In genomic region chrX:143678566-143678965, GRCm38 (mm10) we compare ENCODE assay signal across 23 mouse cellular contexts.
DNase-seq lines count a peak whose midpoint lies in the region; ATAC-seq and TF ChIP-seq lines count a peak whose summit lies in the region.
"Had no signal": no experiment of that assay in that cellular context is flagged by ENCODE, and none has a peak within 500 bp of the region (broad histone marks: within the 10 kb centered on the region; RNA-seq: fewer than 3 reads in every experiment).

No protein-coding gene starts in this region.

- no peak for ATAC-seq in midbrain, embryonic 14.5 days (ENCODE audit: low FRiP score, low TSS enrichment)
- ATAC-seq in megakaryocyte-erythroid progenitor cell, adult 5-6 weeks (replicated peaks; ENCODE audit: low FRiP score, low TSS enrichment, poor library complexity, severe bottlenecking), result no peak
- ATAC-seq: activated CD4-positive, CD25-positive, alpha-beta regulatory T cell, adult 4 months; CD4-positive, CD25-positive, alpha-beta regulatory T cell, adult 4 months; Patski had no signal

- peak overlapping the region; percentile 21 for H3K4me2 ChIP-seq in myocyte (ENCODE audit: low read depth)
- H3K4me2 ChIP-seq in midbrain, embryonic 14.5 days (ENCODE audit: low read length), result no peak overlapping the region

- DNase-seq in 3T3-L1 (ENCODE audit: low read depth, low spot score) (peak; percentile 78), NIH3T3 (ENCODE audit: low read depth) (peak; percentile 62)
- no peak for DNase-seq in midbrain, embryonic 14.5 days
- DNase-seq in retina, postnatal 1 day, result no peak
- DNase-seq: adrenal gland, adult 2 months; adrenal gland, adult 8-10 months; adrenal gland, postnatal 10 days; adrenal gland, postnatal 14 days; adrenal gland, postnatal 25 days; adrenal gland, postnatal 36 days; B cell, adult 2 months; cerebellum, adult 11 months; cerebellum, adult 11-12 months; cerebellum, adult 18-20 months; cerebellum, adult 2 months; cerebellum, adult 8-10 months had no signal

- no peaks in the 10 kb centered on the region for H3K36me3 ChIP-seq in myocyte (ENCODE audit: control insufficient read depth, insufficient read depth)
- no peaks in the 10 kb centered on the region for H3K36me3 ChIP-seq in midbrain, embryonic 14.5 days (ENCODE audit: control insufficient read depth, insufficient read depth, low read length)
- H3K36me3 ChIP-seq: G1E had no signal

- H3K9ac ChIP-seq in midbrain, embryonic 14.5 days (replicated peaks; ENCODE audit: low read length), result no peak overlapping the region

- no peaks in the 10 kb centered on the region for H3K27me3 ChIP-seq in myocyte (ENCODE audit: control insufficient read depth, insufficient read depth, insufficient read length)
- no peaks in the 10 kb centered on the region for H3K27me3 ChIP-seq in midbrain, embryonic 14.5 days (ENCODE audit: control insufficient read depth, insufficient read depth, low read length)
- H3K27me3 ChIP-seq: CH12.LX had no signal

- no peaks in the 10 kb centered on the region for H3K9me3 ChIP-seq in midbrain, embryonic 14.5 days (ENCODE audit: control insufficient read depth, low read length)
- H3K9me3 ChIP-seq: G1E had no signal

- no peak overlapping the region for H3ac ChIP-seq in myocyte (ENCODE audit: control insufficient read depth, insufficient read length)

- 76% methylated on average over 2 of the region's 2 CpGs for WGBS in midbrain, embryonic 14.5 days

- H3K4me3 ChIP-seq in myocyte, result no peak overlapping the region
- H3K4me3 ChIP-seq in midbrain, embryonic 14.5 days (replicated peaks; ENCODE audit: low read depth, low read length), result no peak overlapping the region

- no peaks in the 10 kb centered on the region for H3K79me2 ChIP-seq in myocyte (ENCODE audit: control insufficient read depth, insufficient read depth)

- no peak overlapping the region for H3K27ac ChIP-seq in midbrain, embryonic 14.5 days (replicated peaks; ENCODE audit: low read depth, low read length)

- no peaks in the 10 kb centered on the region for H3K4me1 ChIP-seq in midbrain, embryonic 14.5 days (ENCODE audit: control insufficient read depth, insufficient read depth, low read length)

- TF ChIP-seq POLR2A in myocyte (IDR thresholded peaks at IDR 0.05; ENCODE audit: insufficient read length, low read depth), result no peak

TF ChIP-seq in myocyte, 11 proteins besides CTCF, POLR2A, EP300 and RAD21:
- no peak for TF ChIP-seq TCF12 (IDR thresholded peaks at IDR 0.05; ENCODE audit: insufficient read depth, poor library complexity, severe bottlenecking)
- no peak for TF ChIP-seq E2F4 (IDR thresholded peaks at IDR 0.05; ENCODE audit: insufficient read depth)
- TF ChIP-seq REST (IDR thresholded peaks at IDR 0.05; ENCODE audit: insufficient read depth, insufficient read length), result no peak
- TF ChIP-seq USF1 (IDR thresholded peaks at IDR 0.05; ENCODE audit: low read depth), result no peak
- TF ChIP-seq POLR2AphosphoS2 (IDR thresholded peaks at IDR 0.05; ENCODE audit: insufficient read length, low read depth), result no peak
- no peak for TF ChIP-seq MAX (IDR thresholded peaks at IDR 0.05; ENCODE audit: low read depth)
- no peak for TF ChIP-seq MYOD1 (IDR thresholded peaks at IDR 0.05; ENCODE audit: control insufficient read depth in 1 of 3, insufficient read length in 2 of 3, low read depth in 2 of 3)
- TF ChIP-seq SRF (IDR thresholded peaks at IDR 0.05; ENCODE audit: control insufficient read depth, insufficient read length, low read depth), result no peak
- TF ChIP-seq MYOG (IDR thresholded peaks at IDR 0.05; ENCODE audit: control insufficient read depth in 1 of 3, insufficient read depth in 1 of 3, insufficient read length in 2 of 3, low read depth in 2 of 3), result no peak
- no peak for TF ChIP-seq TCF3 (IDR thresholded peaks at IDR 0.05; ENCODE audit: insufficient read length, low read depth)
- TF ChIP-seq CEBPB (IDR thresholded peaks at IDR 0.05; ENCODE audit: insufficient read depth, poor library complexity, severe bottlenecking), result no peak

Comparison
In these comparisons a context has a peak if more than half of its experiments do, and no peak if none do; other contexts are left out.
1. DNase-seq: peak in 3T3-L1 (single experiment) and NIH3T3 (single experiment); none in midbrain, embryonic 14.5 days (single experiment) and retina, postnatal 1 day (single experiment).